Mouse (Mus musculus) Patski (cell line): ENCODE results near the gene Tmem130. TPM values are rescaled to one million over a fixed set of nuclear protein-coding genes. Genes with fewer than 3 reads are reported as not detected.

ENCODE experiments used
- ATAC-seq: fragments of 100-300 bp; one replicate; pipeline ENCODE4 v1.8.0; 2021
- CTCF ChIA-PET: fragments of 350-600 bp; sonication (Branson Sonifier 250); formaldehyde crosslinking; loops from one replicate; lab custom pipeline; 2022; ENCODE audit warnings: inconsistent platforms; lab: Charles Lee
- POLR2A ChIA-PET: fragments of 350-600 bp; sonication (Branson Sonifier 250); formaldehyde crosslinking; loops from one replicate; lab custom pipeline; 2022; ENCODE audit warnings: antibody characterized with exemption, inconsistent platforms; lab: Charles Lee
- DNase-seq: peaks from one replicate; pipeline ENCODE4 v3.0.0-alpha.2; 2011; ENCODE audit warnings: low read depth, low spot score
- H3K27me3 ChIP-seq: fragments of 371-371 bp; one replicate; pipeline ENCODE4 v1.5.1; 2021
- CTCF ChIP-seq: fragments of 100-300 bp; IDR thresholded peaks from one replicate; pipeline ENCODE4 v1.5.1; 2021
- in situ Hi-C: fragments of 300-500 bp; cut with MboI; formaldehyde crosslinking; loops from 3 replicates; pipeline ENCODE4 v1.11.1; 2018; ENCODE audit warnings: low pct_unique_long_range_greater_than_20kb, mixed read lengths
- polyA plus RNA-seq: library from polyadenylated mRNA; unstranded; gene quantifications from one replicate; pipeline ENCODE4 v1.2.3, GENCODE M21; 2021

The Tmem130 gene
- 0.09 TPM for polyA plus RNA-seq

DNA sequence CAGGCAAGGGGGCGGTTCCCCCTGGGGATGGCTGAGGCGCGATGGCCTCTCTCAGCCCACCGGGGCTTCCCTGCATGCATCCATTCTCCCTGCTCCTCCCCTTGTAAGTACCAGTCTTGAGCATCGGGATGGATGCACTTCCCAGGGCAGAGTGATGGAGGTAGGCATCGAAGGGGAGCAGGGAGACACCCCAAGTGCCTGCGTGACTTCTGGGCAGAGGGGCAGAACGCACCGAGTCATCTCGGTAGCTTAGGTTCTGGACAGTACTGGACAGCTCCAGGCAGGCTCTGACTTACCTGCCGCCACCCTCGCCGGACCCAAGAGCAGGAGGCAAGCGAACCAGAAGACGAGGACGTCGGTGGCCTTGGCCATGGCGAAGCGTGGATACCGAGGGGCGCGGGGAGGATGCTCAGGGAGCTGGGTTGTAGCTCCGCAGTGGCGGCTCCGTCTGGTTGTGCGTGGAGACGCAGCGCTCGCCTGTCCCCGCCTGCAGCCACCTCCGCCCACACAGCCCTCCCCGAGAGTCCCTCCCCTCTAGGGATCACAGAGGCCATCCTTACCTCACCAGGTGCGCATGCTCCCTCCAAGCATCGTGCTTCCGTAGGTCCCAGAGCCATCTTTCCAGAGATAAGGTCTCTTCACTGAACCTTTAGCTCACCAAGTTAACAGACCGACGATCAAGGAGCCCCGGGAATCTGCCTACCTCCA, at the start of gene Tmem130:
Gene Tmem130 (minus strand): TSS at position 658 of the 708 bp plus-strand sequence.
- no peak for TF ChIP-seq CTCF
- POLR2A ChIA-PET = no interaction called here
- H3K27me3 ChIP-seq = peaks cover 17% of the 10 kb centered on the region
- DNase-seq (no peak), ATAC-seq (no peak)
- CTCF ChIA-PET = interaction anchor here (1.1 kb wide), 1 partner anchor 27 kb away, joined by 3 read pairs; no protein-coding TSS in a partner anchor
- in situ Hi-C loops = no loop called here

DNA sequence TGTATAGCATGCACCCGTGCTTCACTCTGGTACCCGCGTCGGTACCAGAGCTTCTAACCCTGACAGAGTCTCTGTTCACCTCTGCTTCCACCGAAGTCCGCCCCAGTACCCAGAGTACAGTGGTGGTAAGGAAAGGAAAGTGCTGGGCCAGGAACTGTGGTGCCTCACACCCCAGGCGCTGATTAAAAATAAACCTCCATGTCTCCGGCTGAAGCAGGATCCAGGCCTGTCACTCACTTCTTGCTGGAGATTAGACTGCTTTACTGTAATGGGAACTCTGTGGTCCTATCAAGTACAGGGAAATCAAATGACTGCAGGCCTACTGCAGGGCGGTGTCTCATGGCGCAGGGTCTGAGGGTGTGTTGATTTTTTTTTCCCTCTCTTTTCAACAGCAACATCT, 45.3 kb upstream of the Tmem130 start:
- POLR2A ChIA-PET = no interaction called here
- H3K27me3 ChIP-seq = no peaks in the 10 kb centered on the region
- ATAC-seq (no peak), DNase-seq (no peak)
- no peak for TF ChIP-seq CTCF
- in situ Hi-C loops = no loop called here
- CTCF ChIA-PET = no interaction called here

DNA sequence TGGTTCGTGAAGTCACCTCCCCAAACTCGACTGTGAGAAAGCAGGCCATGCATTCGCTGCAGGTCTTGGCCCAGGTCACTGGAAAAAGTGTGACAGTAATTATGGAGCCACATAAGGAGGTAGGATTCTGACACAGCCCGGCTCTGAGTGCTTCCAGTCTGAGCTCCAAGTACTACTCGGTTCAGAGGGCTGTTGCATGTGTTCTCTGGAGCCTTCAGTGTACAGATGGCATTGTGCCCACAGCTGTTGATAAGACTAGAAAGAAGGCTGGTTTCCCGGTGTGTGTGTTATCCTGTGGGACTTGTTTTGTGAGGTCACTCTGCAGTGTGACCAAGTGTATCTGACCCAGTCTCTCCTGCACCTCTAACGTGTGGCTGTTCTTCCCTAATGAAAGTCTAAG, 42.6 kb upstream of the Tmem130 start:
- ChIA-PET POLR2A (no interaction called here), CTCF (interaction anchor here (1.0 kb wide), 2 partner anchors 13 to 26 kb away, joined by 3 read pairs; no protein-coding TSS in a partner anchor)
- no peak for ATAC-seq
- H3K27me3 ChIP-seq = no peaks in the 10 kb centered on the region
- in situ Hi-C loops = no loop called here
- TF ChIP-seq CTCF = no peak
- DNase-seq = no peak

DNA sequence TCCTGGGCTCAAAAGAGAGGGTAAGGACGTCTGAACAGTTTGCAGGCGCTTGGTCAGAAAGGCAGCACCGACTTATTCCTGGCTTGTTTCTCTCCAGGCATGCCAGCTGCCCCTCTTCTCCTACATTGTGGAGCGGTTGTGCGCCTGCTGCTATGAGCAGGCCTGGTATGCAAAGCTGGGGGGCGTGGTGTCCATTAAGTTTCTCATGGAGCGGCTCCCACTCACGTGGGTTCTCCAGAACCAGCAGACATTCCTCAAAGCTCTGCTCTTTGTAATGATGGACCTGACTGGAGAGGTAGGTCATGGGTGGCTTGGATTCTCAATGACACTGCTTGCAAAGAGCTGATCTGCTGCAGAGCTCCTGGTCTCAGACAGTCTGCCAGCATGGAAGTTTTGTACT, 41.4 kb upstream of the Tmem130 start:
- no peak for DNase-seq
- ATAC-seq = no peak
- no peak for TF ChIP-seq CTCF
- no peaks in the 10 kb centered on the region for H3K27me3 ChIP-seq
- in situ Hi-C loops = no loop called here
- ChIA-PET CTCF (interaction anchor here (0.9 to 1.0 kb wide), 2 partner anchors 12 to 27 kb away, joined by 3 read pairs; no protein-coding TSS in a partner anchor), POLR2A (no interaction called here)

DNA sequence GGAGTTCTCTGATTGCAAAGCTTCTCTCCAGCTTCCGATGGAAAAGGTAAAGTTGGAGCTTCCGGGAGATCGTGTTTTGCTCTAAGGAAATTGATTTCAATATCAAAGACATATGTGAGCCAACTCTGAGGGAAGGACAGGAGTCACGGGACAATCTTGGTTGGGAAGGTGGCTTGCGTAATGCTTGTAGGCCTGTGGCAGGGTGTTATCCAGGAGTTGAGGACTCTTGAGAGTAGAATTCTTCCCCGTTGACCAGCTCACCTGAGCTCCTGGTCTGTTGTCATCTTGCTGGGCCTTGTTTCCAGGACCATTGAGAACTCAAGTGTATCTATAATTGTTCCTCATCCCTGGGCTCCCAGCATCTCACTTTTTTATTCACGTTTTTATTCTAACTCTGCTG, 35.5 kb upstream of the Tmem130 start:
- no peaks in the 10 kb centered on the region for H3K27me3 ChIP-seq
- CTCF ChIA-PET = interaction anchor here (0.8 to 1.1 kb wide), 2 partner anchors 14 to 22 kb away, joined by 3 read pairs; no protein-coding TSS in a partner anchor
- DNase-seq (no peak), ATAC-seq (no peak)
- TF ChIP-seq CTCF = no peak
- in situ Hi-C loops = no loop called here
- POLR2A ChIA-PET = interaction anchor here (1.3 kb wide), 1 partner anchor 12 kb away, joined by 4 read pairs; no protein-coding TSS in a partner anchor

DNA sequence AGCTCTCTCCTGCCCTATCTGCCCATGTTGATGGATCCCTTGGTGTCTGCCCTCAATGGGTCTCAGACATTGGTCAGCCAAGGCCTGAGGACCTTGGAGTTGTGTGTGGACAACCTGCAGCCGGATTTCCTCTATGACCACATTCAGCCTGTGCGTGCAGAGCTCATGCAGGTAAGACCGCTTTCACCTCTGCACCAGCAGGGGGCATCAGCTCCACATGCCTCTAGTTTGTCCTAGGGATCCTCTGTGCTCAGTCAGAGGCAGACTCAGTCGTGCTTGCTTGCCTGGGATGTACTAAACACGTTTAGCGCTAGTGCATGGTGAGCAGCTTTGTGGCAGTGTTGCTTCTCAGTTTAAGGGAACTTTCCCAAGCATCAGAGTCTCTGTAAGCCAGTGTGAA, 33.1 kb upstream of the Tmem130 start:
- peak; percentile 48 for ATAC-seq

DNA sequence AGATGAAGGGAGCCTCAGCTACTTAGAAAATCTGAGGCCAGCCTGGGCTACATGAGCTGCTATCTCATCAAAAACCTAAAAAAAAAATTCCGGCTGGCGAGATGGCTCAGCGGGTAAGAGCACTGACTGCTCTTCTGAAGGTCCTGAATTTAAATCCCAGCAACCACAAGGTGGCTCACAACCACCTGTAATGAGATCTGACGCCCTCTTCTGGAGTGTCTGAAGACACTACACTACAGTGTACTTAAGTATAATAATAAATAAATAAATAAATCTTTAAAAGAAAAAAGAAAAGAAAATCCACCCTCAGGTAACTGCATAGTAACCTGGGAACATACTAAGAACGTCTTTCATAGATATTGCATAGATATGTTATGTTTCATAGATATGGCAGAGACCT, 31.8 kb upstream of the Tmem130 start:
- in situ Hi-C loops = no loop called here
- no peak for TF ChIP-seq CTCF
- ChIA-PET CTCF (interaction anchor here (4.9 kb wide), 1 partner anchor 11 kb away, joined by 22 read pairs; no protein-coding TSS in a partner anchor), POLR2A (no interaction called here)
- ATAC-seq = no peak
- no peak for DNase-seq
- H3K27me3 ChIP-seq = no peaks in the 10 kb centered on the region

More for the DNA sequence above, 33.1 kb upstream of the Tmem130 start:
- TF ChIP-seq CTCF = no peak
- ChIA-PET POLR2A (interaction anchor here (1.0 kb wide), 1 partner anchor 13 kb away, joined by 3 read pairs; no protein-coding TSS in a partner anchor), CTCF (interaction anchor here (0.7 to 4.9 kb wide), 10 partner anchors 9 to 194 kb away, joined by 3 to 22 read pairs (median 3); no protein-coding TSS in a partner anchor)
- in situ Hi-C loops = no loop called here
- no peak for DNase-seq
- H3K27me3 ChIP-seq = no peaks in the 10 kb centered on the region

DNA sequence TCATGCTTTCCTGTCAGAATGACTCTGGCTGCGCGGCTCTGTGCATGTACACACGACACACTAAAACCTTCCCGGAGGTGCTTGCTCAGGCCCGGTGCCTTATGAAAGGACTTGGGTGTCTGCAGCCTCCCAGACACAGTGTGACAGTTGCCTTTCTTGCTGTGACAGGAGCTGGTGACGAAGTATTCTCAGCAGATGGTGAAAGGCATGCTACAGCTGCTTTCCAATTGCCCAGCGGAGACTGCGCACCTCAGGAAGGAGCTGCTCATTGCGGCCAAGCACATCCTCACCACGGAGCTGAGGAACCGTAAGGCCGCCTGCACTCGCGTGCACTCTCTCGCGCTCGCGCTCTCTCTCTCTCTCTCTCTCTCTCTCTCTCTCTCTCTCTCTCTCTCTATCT, 24.8 kb upstream of the Tmem130 start:
- CTCF ChIA-PET = interaction anchor here (1.4 to 2.0 kb wide), 2 partner anchors 16 to 18 kb away, joined by 3 to 6 read pairs; partner anchors contain the start of gene Trrap
- ATAC-seq (no peak), DNase-seq (no peak)
- in situ Hi-C loops = no loop called here
- H3K27me3 ChIP-seq = no peaks in the 10 kb centered on the region
- TF ChIP-seq CTCF = no peak
- POLR2A ChIA-PET = interaction anchor here (0.6 kb wide), 1 partner anchor 98 kb away, joined by 3 read pairs; no protein-coding TSS in a partner anchor

DNA sequence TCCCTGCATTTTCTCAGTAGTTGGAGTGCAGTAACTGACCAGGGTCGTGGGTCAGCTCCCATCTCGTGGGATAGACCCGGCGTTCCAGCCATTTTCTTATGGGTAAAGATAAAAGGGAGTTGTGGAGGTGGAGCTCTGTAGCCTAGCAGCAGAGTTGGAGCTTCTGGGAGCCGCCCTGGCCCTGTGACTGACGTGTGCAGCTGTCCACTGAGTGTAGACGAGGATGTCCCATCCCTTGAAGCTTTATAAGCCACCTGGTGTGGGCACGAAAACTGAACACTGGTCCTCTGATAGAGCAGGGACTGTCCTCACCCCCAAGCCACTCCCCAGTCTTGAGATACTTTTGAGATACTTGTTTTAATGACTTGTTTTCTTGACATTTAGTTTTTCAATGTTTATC, 19.0 kb upstream of the Tmem130 start:
- CTCF ChIA-PET = interaction anchor here (2.6 kb wide), 1 partner anchor 12 kb away, joined by 17 read pairs; no protein-coding TSS in a partner anchor
- DNase-seq = no peak
- POLR2A ChIA-PET = interaction anchor here (1.3 kb wide), 1 partner anchor 14 kb away, joined by 3 read pairs; no protein-coding TSS in a partner anchor
- no peaks in the 10 kb centered on the region for H3K27me3 ChIP-seq
- ATAC-seq = no peak
- in situ Hi-C loops = no loop called here
- no peak for TF ChIP-seq CTCF

DNA sequence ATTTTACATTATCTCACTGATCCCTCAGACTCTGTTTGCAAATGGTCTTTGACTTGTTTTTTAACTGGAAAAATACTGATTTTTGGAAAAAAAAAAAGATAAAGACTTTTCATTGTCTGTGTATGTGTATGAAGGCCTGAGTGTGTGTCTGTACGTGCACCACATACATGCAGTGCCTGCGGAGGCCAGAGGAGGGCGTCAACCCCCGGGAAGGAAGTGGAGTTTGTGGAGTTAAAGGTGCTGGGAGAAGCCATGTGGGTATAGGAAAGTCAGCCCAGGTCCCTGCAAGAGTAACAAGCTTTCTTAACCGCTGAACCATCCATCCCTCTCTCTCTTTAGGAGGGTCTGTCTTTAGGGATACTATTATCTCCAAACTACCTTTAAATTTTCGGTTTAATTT, 11.6 kb upstream of the Tmem130 start:
- no peak for ATAC-seq
- CTCF ChIA-PET = interaction anchor here (1.6 kb wide), 1 partner anchor 11 kb away, joined by 4 read pairs; no protein-coding TSS in a partner anchor

More for the DNA sequence above, 11.6 kb upstream of the Tmem130 start:
- DNase-seq = no peak
- POLR2A ChIA-PET = interaction anchor here (0.6 kb wide), 1 partner anchor 8 kb away, joined by 4 read pairs; no protein-coding TSS in a partner anchor
- H3K27me3 ChIP-seq = no peaks in the 10 kb centered on the region
- in situ Hi-C loops = no loop called here
- TF ChIP-seq CTCF = no peak
